Mouse (Mus musculus) liver, embryonic 16.5 days (tissue): ENCODE measurements around the gene Ercc4. TPM values are rescaled to one million over a fixed set of nuclear protein-coding genes. Genes with fewer than 3 reads are reported as not detected.

Source experiments
- ATAC-seq: fragments of 200-750 bp; cut with Nextera tagmentation; 2 replicates; pipeline ENCODE4 v1.8.0; 2017; ENCODE audit warnings: low read depth, mild to moderate bottlenecking, moderate number of reproducible peaks, moderate library complexity
- H3K27ac ChIP-seq: fragments of 300-500 bp; sonication (generic); 2 replicates; pipeline ENCODE4 v1.5.1; 2014; ENCODE audit warnings: mild to moderate bottlenecking, low read length
- H3K27me3 ChIP-seq: fragments of 300-500 bp; sonication (generic); 2 replicates; pipeline ENCODE4 v1.6.1; 2014; ENCODE audit warnings: low read depth, low read length, mixed read lengths; ENCODE audit not compliant: control insufficient read depth, insufficient read depth
- H3K36me3 ChIP-seq: fragments of 300-500 bp; sonication (generic); 2 replicates; pipeline ENCODE4 v1.6.1; 2014; ENCODE audit warnings: mild to moderate bottlenecking; ENCODE audit not compliant: control insufficient read depth, insufficient read depth
- H3K4me1 ChIP-seq: fragments of 300-500 bp; sonication (generic); 2 replicates; pipeline ENCODE4 v1.6.1; 2014; ENCODE audit warnings: low read depth, low read length, mixed read lengths; ENCODE audit not compliant: control insufficient read depth
- H3K4me2 ChIP-seq: fragments of 300-500 bp; sonication (generic); 2 replicates; pipeline ENCODE4 v1.6.1; 2014; ENCODE audit warnings: low read depth, low read length, mixed read lengths
- H3K4me3 ChIP-seq: fragments of 300-500 bp; sonication (generic); 2 replicates; pipeline ENCODE4 v1.5.1; 2014; ENCODE audit warnings: low read depth, mild to moderate bottlenecking, low read length
- H3K9ac ChIP-seq: fragments of 300-500 bp; sonication (generic); 2 replicates; pipeline ENCODE4 v1.6.1; 2014; ENCODE audit warnings: low read depth, low read length
- H3K9me3 ChIP-seq: fragments of 300-500 bp; sonication (generic); replicated peaks from 2 replicates; pipeline ENCODE4 v1.6.1; 2016; ENCODE audit warnings: low read length; ENCODE audit not compliant: control insufficient read depth
- WGBS: fragments of 180-500 bp; shearing (Covaris S2); extraction: QIAGEN DNeasy Blood & Tissue Kit; methylation state at CpG from one replicate; pipeline ENCODE4 v1.1.7; 2014; ENCODE audit not compliant: insufficient replicate concordance; 5-methylcytosine and 5-hydroxymethylcytosine counted together
- polyA plus RNA-seq: library from polyadenylated mRNA; unstranded; fragments of >200 nt; fragmentation: Nextera tagmentation; extraction: Ambion mirVana; gene quantifications from 2 replicates; pipeline ENCODE4 v1.2.1, GENCODE M21; 2015

Gene Ercc4
- polyA plus RNA-seq, 1 experiment from 2014 or later = 3.7 TPM

DNA sequence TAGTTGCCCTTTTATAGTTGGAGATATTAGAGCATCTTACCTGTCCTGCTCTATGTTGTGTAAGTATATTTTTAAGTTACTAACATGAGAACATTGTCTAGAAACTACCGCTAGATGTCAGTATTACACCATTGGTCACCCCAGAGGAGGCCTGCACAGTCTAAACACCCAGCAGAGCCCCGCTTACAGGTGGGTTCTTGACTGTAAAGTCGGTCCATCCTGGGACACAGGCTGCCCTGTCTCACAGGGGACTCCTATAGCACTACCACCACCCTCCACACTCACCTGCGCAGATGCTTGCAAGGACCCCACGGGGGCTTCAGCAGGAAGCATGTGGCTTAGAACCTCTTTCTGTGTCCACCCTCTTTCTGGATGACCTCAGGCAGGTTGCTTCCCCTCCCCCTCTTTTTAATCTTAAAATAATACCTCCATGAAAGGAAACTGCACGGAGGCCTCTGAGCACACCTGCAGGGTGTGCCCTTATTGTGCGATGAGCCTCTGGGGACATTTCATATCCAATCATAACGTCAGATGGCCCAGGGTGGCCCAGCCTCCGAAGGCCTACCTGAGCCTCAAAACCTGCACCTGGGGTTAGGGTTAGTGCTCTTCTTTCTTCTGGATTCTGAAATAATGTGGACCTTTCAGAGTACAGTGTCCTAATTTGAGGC lies 7.9 kb downstream of the Ercc4 start:
- 61% methylated on average over 9 of the region's 9 CpGs for WGBS
- no peak overlapping the region for H3K4me3 ChIP-seq
- H3K9me3 ChIP-seq = no peaks in the 10 kb centered on the region
- no peak overlapping the region for H3K27ac ChIP-seq
- no peaks in the 10 kb centered on the region for H3K27me3 ChIP-seq
- no peaks in the 10 kb centered on the region for H3K4me1 ChIP-seq
- no peak overlapping the region for H3K9ac ChIP-seq
- peaks cover 4% of the 10 kb centered on the region for H3K36me3 ChIP-seq
- peak; percentile 37; the same call in 1 of the 2 replicates for ATAC-seq
- H3K4me2 ChIP-seq = no peak overlapping the region

DNA sequence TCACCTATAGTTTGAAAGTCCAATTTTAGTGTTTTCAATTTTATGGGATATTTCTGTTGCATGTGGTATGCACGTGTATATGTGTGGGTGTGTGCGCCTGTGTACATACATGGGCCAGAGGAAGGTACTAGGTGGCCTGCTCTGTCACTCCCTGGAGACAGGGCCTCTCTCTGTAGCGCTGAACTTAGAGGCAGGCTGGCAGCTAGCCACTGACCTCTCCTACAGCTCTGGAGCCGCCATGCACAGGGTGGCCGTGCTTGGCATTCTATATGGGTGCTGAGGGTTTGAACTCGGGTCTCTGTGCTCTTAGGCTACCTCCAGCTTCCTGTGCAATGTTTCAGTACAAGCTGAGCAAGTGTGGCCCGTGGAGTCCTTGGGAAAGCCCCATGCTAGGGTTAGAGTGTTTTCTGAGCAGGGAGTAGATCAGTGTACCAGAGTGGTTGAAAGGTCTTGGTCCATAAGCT lies 8.5 kb downstream of the Ercc4 start:
- Histone ChIP-seq H3K4me2 (no peak overlapping the region), H3K9me3 (no peaks in the 10 kb centered on the region), H3K9ac (no peak overlapping the region), H3K36me3 (peaks cover 4% of the 10 kb centered on the region), H3K27me3 (no peaks in the 10 kb centered on the region), H3K4me1 (no peaks in the 10 kb centered on the region), H3K27ac (no peak overlapping the region), H3K4me3 (no peak overlapping the region)
- 73% methylated on average over 7 of the region's 7 CpGs for WGBS
- no peak for ATAC-seq

DNA sequence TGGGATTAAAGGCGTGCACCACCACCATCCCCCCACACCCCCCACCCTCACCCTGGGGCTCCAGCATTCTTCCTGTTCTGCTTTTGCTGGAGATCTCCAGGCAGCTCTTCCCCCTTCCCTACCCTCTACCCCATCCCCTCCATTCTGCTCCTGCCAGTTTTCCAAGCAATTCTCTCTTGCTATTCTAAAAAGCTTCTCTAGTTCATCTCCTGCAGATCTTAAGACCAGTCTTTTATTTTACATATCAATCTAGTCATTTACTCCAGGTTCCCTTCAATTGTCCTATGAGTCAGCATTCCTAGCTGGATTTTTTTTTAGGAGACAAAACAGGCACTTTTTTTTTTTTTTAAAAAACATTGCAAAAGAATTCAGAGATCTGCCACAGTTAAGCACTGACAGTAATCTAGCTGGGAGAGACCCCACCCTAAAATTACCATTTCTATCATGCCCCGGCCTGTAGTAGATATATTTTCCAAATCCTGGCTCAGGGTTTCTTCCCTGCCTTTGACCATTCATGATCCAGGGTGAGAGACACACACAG lies 9.3 kb downstream of the Ercc4 start:
- WGBS = 74% methylated on average over 2 of the region's 2 CpGs
- Histone ChIP-seq H3K9ac (no peak overlapping the region), H3K4me3 (no peak overlapping the region), H3K27ac (no peak overlapping the region), H3K27me3 (no peaks in the 10 kb centered on the region), H3K36me3 (peaks cover 4% of the 10 kb centered on the region), H3K9me3 (no peaks in the 10 kb centered on the region), H3K4me2 (no peak overlapping the region), H3K4me1 (no peaks in the 10 kb centered on the region)
- ATAC-seq = no peak

DNA sequence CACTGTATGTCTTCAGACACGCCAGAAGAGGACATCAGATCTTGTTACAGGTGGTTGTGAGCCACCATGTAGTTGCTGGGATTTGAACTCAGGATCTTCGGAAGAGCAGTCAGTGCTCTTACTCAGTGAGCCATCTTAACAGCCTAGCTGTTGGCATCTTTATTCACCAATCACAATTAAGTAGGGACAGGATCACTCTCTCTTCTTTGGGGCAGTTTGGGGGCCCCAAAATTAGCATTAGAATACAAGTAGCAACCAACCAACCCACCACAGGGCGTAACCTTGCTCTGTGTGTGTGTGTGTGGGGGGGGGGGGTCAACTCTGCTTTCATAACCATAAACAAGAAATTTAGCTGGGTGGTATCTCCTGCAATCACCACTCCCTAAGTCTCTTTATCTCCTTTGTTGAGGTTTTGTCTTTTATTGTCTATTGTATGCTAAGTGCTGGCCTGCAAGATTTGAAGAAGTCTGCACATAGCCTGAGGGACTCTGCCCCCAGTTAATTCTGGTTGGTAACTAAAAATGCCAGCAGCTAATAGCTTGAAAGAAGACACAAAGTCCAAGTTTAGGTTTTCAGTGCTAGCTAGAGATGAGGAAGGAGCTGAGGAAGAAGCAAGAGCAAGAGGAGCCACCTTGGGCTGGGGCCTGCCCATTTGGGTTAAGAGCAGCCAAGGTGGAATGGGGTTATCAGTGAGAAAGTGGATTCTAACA lies 10.3 kb downstream of the Ercc4 start:
- ATAC-seq = no peak
- WGBS = 70% methylated on average over 3 of the region's 3 CpGs

DNA sequence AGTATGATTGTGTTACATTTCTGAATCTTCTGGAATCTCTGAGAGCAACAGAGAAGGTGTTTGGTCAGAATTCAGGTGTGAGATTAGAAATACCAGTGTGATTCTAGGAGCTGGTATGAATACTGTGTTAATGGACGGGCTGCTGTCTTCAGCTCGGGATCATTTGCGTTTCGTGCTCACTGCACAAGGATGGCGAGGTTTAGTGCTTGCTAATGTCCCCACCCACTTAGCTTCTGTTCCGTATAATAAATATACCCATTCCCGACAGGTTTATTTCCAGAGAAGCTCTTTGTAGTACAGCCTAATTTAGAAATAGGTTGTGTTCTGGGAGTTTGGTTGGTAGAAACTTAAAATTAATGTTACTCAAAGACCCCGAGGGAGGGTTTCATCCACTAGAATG lies 15.9 kb downstream of the Ercc4 start:
- H3K4me1 ChIP-seq = no peaks in the 10 kb centered on the region
- no peaks in the 10 kb centered on the region for H3K9me3 ChIP-seq
- H3K4me2 ChIP-seq = no peak overlapping the region
- WGBS = 74% methylated on average over 8 of the region's 8 CpGs
- ATAC-seq = no peak
- H3K36me3 ChIP-seq = peaks cover 15% of the 10 kb centered on the region
- no peak overlapping the region for H3K27ac ChIP-seq
- no peaks in the 10 kb centered on the region for H3K27me3 ChIP-seq
- no peak overlapping the region for H3K4me3 ChIP-seq
- H3K9ac ChIP-seq = no peak overlapping the region

More for the DNA sequence above, 10.3 kb downstream of the Ercc4 start:
- Histone ChIP-seq H3K4me2 (no peak overlapping the region), H3K27me3 (no peaks in the 10 kb centered on the region), H3K9ac (no peak overlapping the region), H3K4me3 (no peak overlapping the region), H3K36me3 (peaks cover 11% of the 10 kb centered on the region), H3K4me1 (no peaks in the 10 kb centered on the region), H3K27ac (no peak overlapping the region), H3K9me3 (no peaks in the 10 kb centered on the region)

DNA sequence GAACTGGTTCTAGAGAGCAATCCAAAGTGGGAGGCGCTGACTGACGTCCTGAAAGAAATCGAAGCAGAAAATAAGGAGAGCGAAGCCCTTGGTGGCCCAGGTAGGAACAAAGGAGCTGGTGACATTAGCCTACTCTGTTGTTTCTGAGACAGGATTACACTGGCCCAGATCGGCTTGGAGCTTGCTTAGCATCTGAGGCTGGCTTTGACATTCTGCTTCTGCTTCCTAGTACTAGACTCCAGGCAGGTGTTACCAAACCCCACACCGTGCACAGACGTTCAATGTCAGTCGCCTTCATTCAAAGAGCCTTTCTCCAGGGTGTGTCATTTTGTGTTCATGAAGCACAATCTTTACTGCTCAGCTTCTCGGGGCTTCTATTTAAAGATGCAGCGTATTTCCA lies 18.1 kb downstream of the Ercc4 start:
- H3K4me1 ChIP-seq = no peaks in the 10 kb centered on the region
- no peak for ATAC-seq
- H3K9me3 ChIP-seq = no peaks in the 10 kb centered on the region
- H3K27ac ChIP-seq = no peak overlapping the region
- no peaks in the 10 kb centered on the region for H3K27me3 ChIP-seq
- H3K9ac ChIP-seq = no peak overlapping the region
- WGBS = 76% methylated on average over 10 of the region's 10 CpGs
- H3K4me2 ChIP-seq = no peak overlapping the region
- peaks cover 25% of the 10 kb centered on the region for H3K36me3 ChIP-seq
- H3K4me3 ChIP-seq = no peak overlapping the region

DNA sequence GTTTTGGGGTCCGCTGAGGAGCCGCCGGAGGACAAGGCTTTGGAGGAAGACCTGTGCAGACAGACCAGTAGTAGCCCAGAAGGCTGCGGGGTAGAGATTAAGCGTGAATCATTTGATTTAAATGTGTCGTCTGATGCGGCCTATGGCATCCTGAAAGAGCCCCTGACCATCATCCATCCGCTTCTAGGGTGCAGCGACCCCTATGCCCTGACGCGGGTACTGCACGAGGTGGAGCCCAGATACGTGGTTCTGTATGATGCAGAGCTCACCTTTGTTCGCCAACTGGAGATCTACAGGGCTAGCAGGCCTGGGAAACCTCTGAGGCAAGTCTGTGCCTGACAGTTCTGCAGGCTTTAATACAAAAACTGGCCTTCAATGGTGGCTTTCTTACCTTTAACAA lies 20.9 kb downstream of the Ercc4 start:
- Histone ChIP-seq H3K27ac (no peak overlapping the region), H3K36me3 (peaks cover 14% of the 10 kb centered on the region), H3K4me2 (no peak overlapping the region), H3K9me3 (no peaks in the 10 kb centered on the region), H3K9ac (no peak overlapping the region), H3K27me3 (no peaks in the 10 kb centered on the region), H3K4me3 (no peak overlapping the region), H3K4me1 (no peaks in the 10 kb centered on the region)
- WGBS = 59% methylated on average over 14 of the region's 14 CpGs
- ATAC-seq = no peak

DNA sequence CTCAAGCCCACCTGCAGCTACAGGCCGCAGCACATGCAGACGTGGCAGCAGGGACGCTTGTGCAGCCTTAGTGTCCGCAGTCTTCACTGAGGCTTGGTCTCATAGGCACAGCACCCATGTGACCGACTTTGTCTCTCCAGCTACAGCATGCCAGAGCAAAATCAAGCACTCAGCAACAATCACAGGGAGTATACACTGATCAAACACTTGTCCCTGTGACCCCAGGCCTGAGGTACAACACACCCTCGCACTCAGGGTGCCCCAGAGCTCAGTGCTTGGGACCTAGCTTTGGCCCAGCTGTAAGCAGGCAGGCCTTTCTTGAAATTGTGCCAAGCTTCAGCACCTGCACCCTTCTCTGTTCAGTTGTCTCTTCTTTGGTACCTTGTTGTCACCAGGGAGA lies 31.7 kb downstream of the Ercc4 start:
- Histone ChIP-seq H3K27ac (no peak overlapping the region), H3K36me3 (peaks cover 8% of the 10 kb centered on the region), H3K9ac (no peak overlapping the region), H3K4me1 (no peaks in the 10 kb centered on the region), H3K27me3 (no peaks in the 10 kb centered on the region), H3K4me2 (no peak overlapping the region), H3K9me3 (no peaks in the 10 kb centered on the region), H3K4me3 (no peak overlapping the region)
- no peak for ATAC-seq
- WGBS = 78% methylated on average over 6 of the region's 6 CpGs

DNA sequence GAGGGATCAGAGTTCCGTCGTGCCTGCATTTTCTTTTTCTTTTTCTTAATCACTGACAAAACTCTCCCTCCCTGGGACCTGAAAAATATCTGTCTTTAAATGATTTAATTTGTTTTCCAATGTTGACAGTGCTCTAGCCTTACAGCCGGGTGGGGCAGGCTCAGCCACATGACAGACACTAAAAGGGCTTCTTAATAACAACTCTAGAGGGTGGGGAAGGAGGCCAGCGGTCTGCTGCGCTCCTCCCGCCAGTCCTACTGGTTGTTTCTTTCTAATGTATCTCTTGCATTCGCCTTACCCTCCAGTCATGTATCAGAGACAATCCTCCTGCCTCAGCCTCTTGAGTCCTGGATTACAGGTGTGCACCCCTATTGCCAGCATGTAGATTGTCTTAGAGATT lies 34.4 kb downstream of the Ercc4 start:
- H3K9ac ChIP-seq = no peak overlapping the region
- 76% methylated on average over 7 of the region's 7 CpGs for WGBS
- no peak overlapping the region for H3K4me3 ChIP-seq
- no peaks in the 10 kb centered on the region for H3K4me1 ChIP-seq
- no peaks in the 10 kb centered on the region for H3K27me3 ChIP-seq
- no peak overlapping the region for H3K27ac ChIP-seq
- H3K36me3 ChIP-seq = peaks cover 8% of the 10 kb centered on the region
- H3K9me3 ChIP-seq = no peaks in the 10 kb centered on the region
- H3K4me2 ChIP-seq = no peak overlapping the region
- ATAC-seq = no peak
